Mouse (Mus musculus): ENCODE data around the gene Gm20870. TPM values are rescaled to one million over a fixed set of nuclear protein-coding genes. Genes with fewer than 3 reads are reported as not detected.

Gm20870 gene
- not detected for polyA plus RNA-seq (2014; fragmentation: Illumina TruSeq; extraction: RNeasy Lipid Tissue Mini Kit (QIAGEN cat#74804); ENCODE audit: low read depth, low replicate concordance)

DNA sequence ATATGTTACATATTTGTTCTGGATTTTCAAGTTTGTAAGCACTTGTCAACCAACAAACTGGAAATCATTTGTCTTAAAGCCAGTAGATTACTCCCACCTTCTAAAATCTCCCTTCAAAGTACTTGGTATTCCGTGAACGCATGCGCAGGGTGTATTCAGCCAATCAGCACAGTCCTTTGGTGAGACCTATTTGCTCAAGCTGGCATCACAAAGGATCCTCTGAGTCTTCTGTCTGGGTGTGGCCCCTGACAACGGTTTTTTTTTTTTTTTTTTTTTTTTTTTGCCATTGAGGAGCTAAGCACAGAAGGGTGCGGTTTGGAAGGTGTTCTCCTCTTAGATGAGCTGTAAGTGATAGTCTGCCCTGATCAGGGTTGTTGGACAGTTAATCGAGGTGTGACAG lies at the start of gene Gm20870:
Gm20870 (plus strand) TSS at position 301 of the 400 bp plus-strand sequence.

Other genes starting within 250 kb of the Gm20870 start
- gene Gm20869, start 222.6 kb upstream of the Gm20870 start, polyA plus RNA-seq (2014; fragmentation: Illumina TruSeq; extraction: RNeasy Lipid Tissue Mini Kit (QIAGEN cat#74804); ENCODE audit: low read depth, low replicate concordance), result not detected